Mouse (Mus musculus) stomach, postnatal 0 days (tissue): ENCODE results near the gene Lsamp.

Experiments
- CTCF ChIP-seq: IDR thresholded peaks from 2 replicates; pipeline ENCODE4 v1.5.1; 2016; ENCODE audit warnings: antibody characterized with exemption, low read depth, mild to moderate bottlenecking, moderate library complexity
- EP300 ChIP-seq: optimal IDR thresholded peaks from 2 replicates; pipeline ENCODE3; 2016; ENCODE audit warnings: antibody characterized with exemption

DNA sequence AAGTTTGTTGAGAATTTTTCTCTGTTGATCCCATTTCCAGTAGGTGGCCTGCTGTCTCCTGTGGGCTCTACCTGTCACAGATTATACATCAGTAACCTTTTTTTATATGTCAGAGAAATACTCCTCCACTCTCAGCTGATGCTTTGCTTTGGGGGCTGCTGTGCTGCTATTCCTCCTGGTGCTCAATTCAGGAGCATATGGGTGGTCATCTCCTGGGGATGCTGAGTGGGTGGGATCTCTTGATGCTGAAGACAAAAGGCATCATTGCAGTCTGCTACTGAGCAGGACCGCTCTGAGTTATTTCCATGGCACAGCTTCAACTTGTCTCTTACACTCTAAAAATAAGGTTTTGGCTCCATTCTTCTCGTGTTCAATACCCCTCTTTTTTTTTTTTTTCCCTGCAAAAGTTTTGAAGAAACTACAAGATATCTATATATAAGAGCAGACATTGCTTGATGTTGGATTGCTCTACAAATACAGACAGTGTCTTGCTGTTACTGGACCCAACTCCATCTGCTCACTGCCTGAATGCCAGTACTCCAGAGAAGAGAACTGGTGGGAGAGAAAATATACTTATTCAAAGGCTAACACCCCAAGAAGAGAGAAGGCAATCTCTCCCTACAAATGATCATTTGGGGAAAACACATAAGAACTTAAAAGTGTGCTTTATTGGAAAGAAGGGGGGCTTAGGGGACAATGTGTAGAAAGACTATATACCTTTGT is 1690.3 kb downstream of the Lsamp start:
- TF ChIP-seq EP300: no peak
- TF ChIP-seq CTCF: no peak
